ENCODE assay signal across 9 mouse cellular contexts in the genomic region with DNA sequence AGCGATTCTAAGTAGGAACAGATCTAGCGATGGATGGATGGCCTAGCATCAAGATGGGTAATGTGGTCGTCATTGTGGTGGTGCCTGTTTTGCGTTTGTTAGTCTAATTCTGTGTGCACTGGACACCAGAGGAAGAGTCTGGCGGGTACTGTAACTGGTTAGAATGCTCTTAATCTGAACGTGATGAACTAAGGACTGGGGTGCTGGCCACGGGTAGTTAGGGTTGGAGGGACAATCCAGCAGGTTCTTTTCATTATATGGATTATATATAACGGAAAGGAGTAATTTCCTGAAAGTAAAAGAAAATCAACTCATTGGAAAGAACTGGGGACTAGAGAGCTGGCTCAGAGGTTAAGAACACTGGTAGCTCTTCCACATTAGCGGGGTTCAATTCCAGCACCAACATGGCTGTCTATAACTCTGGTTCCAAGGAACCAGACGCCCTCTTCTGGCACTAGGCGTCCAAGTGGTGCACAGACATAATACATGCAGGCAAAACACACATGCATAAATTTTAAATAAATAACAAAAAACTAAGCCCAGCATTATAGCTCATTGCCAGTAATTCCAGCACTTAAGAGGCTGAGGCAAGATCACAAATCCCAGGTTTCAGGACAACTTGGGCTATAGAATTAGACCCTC. TPM values are rescaled to one million over a fixed set of nuclear protein-coding genes. Genes with fewer than 3 reads are reported as not detected.
A peak's percentile ranks its signal among the peaks of the same experiment; 100 is the strongest.
DNase-seq lines count a peak whose midpoint lies in the region; ATAC-seq and TF ChIP-seq lines count a peak whose summit lies in the region.
"Had no signal": no experiment of that assay in that cellular context is flagged by ENCODE, and none has a peak within 500 bp of the region (broad histone marks: within the 10 kb centered on the region; RNA-seq: fewer than 3 reads in every experiment).

No protein-coding gene starts in this region.

- DNase-seq in lung, adult 2 months: no peak
- no peak for DNase-seq in lung, postnatal 25 days (ENCODE audit: low spot score)
- DNase-seq in adrenal gland, postnatal 14 days: peak; percentile 68
- DNase-seq in kidney, adult 2 months: peak; percentile 50
- DNase-seq in lung, postnatal 36 days: peak; percentile 71
- no peak for DNase-seq in gastrocnemius, postnatal 14 days

- H3K9ac ChIP-seq in stomach, embryonic 16.5 days (ENCODE audit: low read length): peak overlapping the region; percentile 76

- H3K4me2 ChIP-seq in stomach, embryonic 16.5 days (ENCODE audit: low read depth, low read length): peak overlapping the region; percentile 79

- TF ChIP-seq POLR2A in lung, adult 2 months (IDR thresholded peaks at IDR 0.05; ENCODE audit: borderline replicate concordance, extremely low read depth, low read depth, low read length): no peak
- no peak for TF ChIP-seq POLR2A in kidney, adult 2 months (IDR thresholded peaks at IDR 0.05; ENCODE audit: low read depth, low read length)

- peak overlapping the region; percentile 90 for H3K4me3 ChIP-seq in lung, adult 2 months (replicated peaks; ENCODE audit: extremely low read depth, low read depth, low read length)
- peak overlapping the region; percentile 77 for H3K4me3 ChIP-seq in kidney, adult 2 months (ENCODE audit: insufficient read depth, low read depth, low read length)
- peak overlapping the region; percentile 87 for H3K4me3 ChIP-seq in stomach, embryonic 16.5 days (replicated peaks; ENCODE audit: low read length)

- 0 out of 2 replicates have a peak, but pooled peaks have one; percentile 4 for TF ChIP-seq CTCF in lung, adult 2 months (IDR thresholded peaks at IDR 0.05; ENCODE audit: insufficient read depth, low read length)
- peak; percentile 37 for TF ChIP-seq CTCF in kidney, adult 2 months (conservative IDR thresholded peaks at IDR 0.05; ENCODE audit: insufficient read depth, insufficient read length, low read depth, low read length)

- no peaks in the 10 kb centered on the region for H3K9me3 ChIP-seq in stomach, embryonic 16.5 days (replicated peaks; ENCODE audit: control insufficient read depth, low read length)

- ATAC-seq in erythroid progenitor cell, adult 5-6 weeks (replicated peaks; ENCODE audit: low FRiP score, poor library complexity, severe bottlenecking): peak; percentile 55
- no peak for ATAC-seq in stomach, embryonic 16.5 days (ENCODE audit: insufficient read depth, low FRiP score)

- no peaks in the 10 kb centered on the region for H3K36me3 ChIP-seq in kidney, adult 2 months (ENCODE audit: control insufficient read depth, insufficient read depth, low read length)
- H3K36me3 ChIP-seq in stomach, embryonic 16.5 days (ENCODE audit: control insufficient read depth, insufficient read depth, low read length): no peaks in the 10 kb centered on the region

- H3K27me3 ChIP-seq in kidney, adult 2 months (replicated peaks; ENCODE audit: control insufficient read depth, insufficient read depth, low read length): no peaks in the 10 kb centered on the region
- no peaks in the 10 kb centered on the region for H3K27me3 ChIP-seq in stomach, embryonic 16.5 days (ENCODE audit: control insufficient read depth, insufficient read depth, low read length)

- peaks cover 6% of the 10 kb centered on the region; the same call in 1 of the 2 replicates for H3K4me1 ChIP-seq in lung, adult 2 months (ENCODE audit: control insufficient read depth, insufficient read depth, low read length)
- H3K4me1 ChIP-seq in kidney, adult 2 months (ENCODE audit: control insufficient read depth, insufficient read depth, low read length): no peaks in the 10 kb centered on the region
- peaks cover 4% of the 10 kb centered on the region for H3K4me1 ChIP-seq in stomach, embryonic 16.5 days (ENCODE audit: control insufficient read depth, insufficient read depth, low read length)

- intact Hi-C loops in gastrocnemius, postnatal 14 days (cut with DNase I; ENCODE audit: low total_unique reads): no loop called here

- 16% methylated on average over 11 of the region's 11 CpGs for WGBS in lung, adult 2 months
- WGBS in kidney, adult 2 months: 16% methylated on average over 11 of the region's 11 CpGs
- WGBS in stomach, embryonic 16.5 days: 17% methylated on average over 11 of the region's 11 CpGs

- peak overlapping the region; percentile 63; the same call in 1 of the 2 replicates for H3K27ac ChIP-seq in kidney, adult 2 months (ENCODE audit: insufficient read depth, low read depth, low read length)
- peak overlapping the region; percentile 91 for H3K27ac ChIP-seq in stomach, embryonic 16.5 days (ENCODE audit: low read length)

RNA-seq across cellular contexts. Expression of a gene that starts 0.9 kb away (rescaled TPM):
- polyA plus RNA-seq in lung, adult 2 months (2012; rRNA removed): 67.4 and 89.5 TPM in 2 replicates
- total RNA-seq in adrenal gland, postnatal 14 days (2021): 117 and 121 TPM in 2 replicates
- total RNA-seq in erythroid progenitor cell, adult 5-6 weeks (2015; ENCODE audit: low replicate concordance): 166 and 178 TPM in 2 replicates
- 214 and 223 TPM in 2 replicates for total RNA-seq in erythroid progenitor cell, adult 5-6 weeks (2017; ENCODE audit: low replicate concordance)
- polyA plus RNA-seq in kidney, adult 2 months (2012; rRNA removed): 41.1 and 43.2 TPM in 2 replicates
- polyA plus RNA-seq in stomach, embryonic 16.5 days (2015; fragmentation: Nextera tagmentation; extraction: Ambion mirVana): 107 and 108 TPM in 2 replicates
- total RNA-seq in gastrocnemius, postnatal 14 days (2021): 10 to 100 TPM; 38.0 to 39.8 TPM

RNA-seq across cellular contexts. Expression of a gene that starts 19.2 kb away (rescaled TPM):
- 170 and 188 TPM in 2 replicates for polyA plus RNA-seq in lung, adult 2 months (2012; rRNA removed)
- 79.7 and 87.7 TPM in 2 replicates for total RNA-seq in adrenal gland, postnatal 14 days (2021)
- 22.2 and 45.4 TPM in 2 replicates for total RNA-seq in erythroid progenitor cell, adult 5-6 weeks (2015; ENCODE audit: low replicate concordance)
- total RNA-seq in erythroid progenitor cell, adult 5-6 weeks (2017; ENCODE audit: low replicate concordance): 39.4 and 44.4 TPM in 2 replicates
- polyA plus RNA-seq in kidney, adult 2 months (2012; rRNA removed): 126 and 130 TPM in 2 replicates
- polyA plus RNA-seq in stomach, embryonic 16.5 days (2015; fragmentation: Nextera tagmentation; extraction: Ambion mirVana): 146 and 158 TPM in 2 replicates
- total RNA-seq in gastrocnemius, postnatal 14 days (2021): 10 to 100 TPM; 61.1 to 63.4 TPM

RNA-seq across cellular contexts. Expression of a gene that starts 19.3 kb away (rescaled TPM):
- 45.2 and 52.4 TPM in 2 replicates for polyA plus RNA-seq in lung, adult 2 months (2012; rRNA removed)
- 25.8 and 27.9 TPM in 2 replicates for total RNA-seq in adrenal gland, postnatal 14 days (2021)
- total RNA-seq in erythroid progenitor cell, adult 5-6 weeks (2015; ENCODE audit: low replicate concordance): 6.8 and 9.2 TPM in 2 replicates
- 10.8 and 15.4 TPM in 2 replicates for total RNA-seq in erythroid progenitor cell, adult 5-6 weeks (2017; ENCODE audit: low replicate concordance)
- polyA plus RNA-seq in kidney, adult 2 months (2012; rRNA removed): 22.9 and 29.8 TPM in 2 replicates
- polyA plus RNA-seq in stomach, embryonic 16.5 days (2015; fragmentation: Nextera tagmentation; extraction: Ambion mirVana): 4.1 and 5.2 TPM in 2 replicates
- total RNA-seq in gastrocnemius, postnatal 14 days (2021): 1 to 10 TPM; 7.1 TPM

RNA-seq across cellular contexts. Expression of a gene that starts 19.6 kb away (rescaled TPM):
- 0.36 and 0.70 TPM in 2 replicates for polyA plus RNA-seq in lung, adult 2 months (2012; rRNA removed)
- not detected in 2 replicates for total RNA-seq in adrenal gland, postnatal 14 days (2021)
- not detected in 2 replicates for total RNA-seq in erythroid progenitor cell, adult 5-6 weeks (2015; ENCODE audit: low replicate concordance)
- not detected in 2 replicates for total RNA-seq in erythroid progenitor cell, adult 5-6 weeks (2017; ENCODE audit: low replicate concordance)
- polyA plus RNA-seq in kidney, adult 2 months (2012; rRNA removed): 0.45 and 0.96 TPM in 2 replicates
- 0.45 TPM in 1 of 2 replicates, not detected in the other for polyA plus RNA-seq in stomach, embryonic 16.5 days (2015; fragmentation: Nextera tagmentation; extraction: Ambion mirVana)
- total RNA-seq in gastrocnemius, postnatal 14 days (2021): not detected
- total RNA-seq: layer of hippocampus, adult 18-20 months had no signal

RNA-seq across cellular contexts. Expression of a gene that starts 28.2 kb away (rescaled TPM):
- 28.3 and 44.9 TPM in 2 replicates for polyA plus RNA-seq in lung, adult 2 months (2012; rRNA removed)
- 42.7 and 64.9 TPM in 2 replicates for total RNA-seq in adrenal gland, postnatal 14 days (2021)
- 36.5 and 60.5 TPM in 2 replicates for total RNA-seq in erythroid progenitor cell, adult 5-6 weeks (2015; ENCODE audit: low replicate concordance)
- 8.2 and 53.5 TPM in 2 replicates for total RNA-seq in erythroid progenitor cell, adult 5-6 weeks (2017; ENCODE audit: low replicate concordance)
- 54.1 and 61.0 TPM in 2 replicates for polyA plus RNA-seq in kidney, adult 2 months (2012; rRNA removed)
- 66.5 and 66.7 TPM in 2 replicates for polyA plus RNA-seq in stomach, embryonic 16.5 days (2015; fragmentation: Nextera tagmentation; extraction: Ambion mirVana)
- total RNA-seq in gastrocnemius, postnatal 14 days (2021): 10 to 100 TPM; 44.4 to 48.7 TPM

Comparison
In these comparisons a context has a peak if more than half of its experiments do, and no peak if none do; other contexts are left out.
1. DNase-seq: peak in adrenal gland, postnatal 14 days (single experiment), kidney, adult 2 months (single experiment) and lung, postnatal 36 days (single experiment); none in lung, adult 2 months (single experiment), lung, postnatal 25 days (single experiment) and gastrocnemius, postnatal 14 days (single experiment).
2. Peak in every context shown above with its lines, with median percentiles within 50 percentile points of each other: H3K4me3 ChIP-seq.